18 mouse cellular contexts compared by ENCODE assay signal in the genomic region with DNA sequence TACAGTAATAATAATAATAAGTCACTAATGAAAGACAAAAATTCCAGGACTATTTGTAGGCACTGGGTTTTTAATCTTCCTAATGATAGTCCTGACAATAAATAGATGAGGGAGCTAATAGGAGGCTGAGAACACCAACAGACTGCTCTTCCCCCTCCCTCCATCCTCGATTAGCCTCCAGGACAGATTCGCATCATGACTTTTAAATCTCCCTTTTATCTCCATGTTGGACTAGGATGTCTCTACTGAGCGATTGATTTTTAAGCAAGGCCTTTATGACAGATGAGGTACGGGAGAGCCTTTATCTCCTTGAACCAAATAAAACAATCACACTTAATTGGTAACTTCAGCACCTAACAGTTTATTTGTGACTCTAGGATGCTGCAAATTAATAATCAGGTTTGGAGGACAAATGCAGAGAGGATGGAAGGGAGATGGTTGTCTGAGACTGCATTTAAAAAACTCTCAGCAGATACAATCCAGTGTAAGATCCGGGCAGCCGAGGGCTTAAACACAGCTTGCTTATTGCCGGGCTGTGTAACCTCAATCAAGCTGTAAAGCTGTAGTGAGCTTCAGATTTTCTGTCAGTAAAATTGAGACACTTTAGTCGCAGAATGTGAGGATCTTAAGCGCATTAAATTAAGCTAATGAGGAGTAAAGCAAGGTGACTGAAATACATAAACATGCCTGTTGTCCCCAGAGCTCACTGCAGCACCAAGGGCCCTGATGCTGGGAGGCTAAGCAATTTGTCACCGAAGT.
A peak's percentile ranks its signal among the peaks of the same experiment; 100 is the strongest.
DNase-seq lines count a peak whose midpoint lies in the region; ATAC-seq lines count a peak whose summit lies in the region.
"Had no signal": no experiment of that assay in that cellular context is flagged by ENCODE, and none has a peak within 500 bp of the region (broad histone marks: within the 10 kb centered on the region; RNA-seq: fewer than 3 reads in every experiment).

No protein-coding gene starts in this region.

- H3K4me2 ChIP-seq in forebrain, embryonic 13.5 days: no peak overlapping the region
- H3K4me2 ChIP-seq in forebrain, embryonic 11.5 days (ENCODE audit: low read depth, low read length, severe bottlenecking): no peak overlapping the region
- H3K4me2 ChIP-seq in forebrain, embryonic 16.5 days (ENCODE audit: low read length): no peak overlapping the region
- H3K4me2 ChIP-seq in neural tube, embryonic 12.5 days (replicated peaks): 0 out of 2 replicates have a peak overlapping the region, but pooled peaks have one; percentile 7
- H3K4me2 ChIP-seq: embryonic facial prominence, embryonic 12.5 days had no signal

- no peak for DNase-seq in forebrain, embryonic 11.5 days (ENCODE audit: low spot score)
- DNase-seq in midbrain, embryonic 10.5 days (ENCODE audit: low spot score): no peak
- no peak for DNase-seq in adrenal gland, postnatal 10 days
- no peak for DNase-seq in embryo, embryonic 10 days (ENCODE audit: low spot score)
- no peak for DNase-seq in layer of hippocampus, adult 8-10 months (ENCODE audit: low spot score in 2 of 2)
- DNase-seq: cerebellum, adult 11-12 months; gastrocnemius, adult 2 months; heart, adult 18-20 months; kidney, adult 9 months; liver; liver, postnatal 0 days; lung, postnatal 14 days; retina, postnatal 1 day; thymus, postnatal 25 days had no signal

- WGBS in forebrain, embryonic 13.5 days: 44% methylated on average over 10 of the region's 10 CpGs
- 76% methylated on average over 10 of the region's 10 CpGs for WGBS in forebrain, embryonic 11.5 days
- 36% methylated on average over 10 of the region's 10 CpGs for WGBS in forebrain, embryonic 16.5 days
- 77% methylated on average over 10 of the region's 10 CpGs for WGBS in midbrain, embryonic 10.5 days
- 41% methylated on average over 10 of the region's 10 CpGs for whole genome bisulfite sequencing in neural tube, embryonic 12.5 days

- no peaks in the 10 kb centered on the region for H3K36me3 ChIP-seq in forebrain, embryonic 13.5 days (ENCODE audit: poor library complexity, severe bottlenecking)
- H3K36me3 ChIP-seq in forebrain, embryonic 11.5 days (ENCODE audit: control insufficient read depth, insufficient read depth, low read length): no peaks in the 10 kb centered on the region
- H3K36me3 ChIP-seq in forebrain, embryonic 16.5 days (ENCODE audit: control insufficient read depth, insufficient read depth): no peaks in the 10 kb centered on the region
- no peaks in the 10 kb centered on the region for H3K36me3 ChIP-seq in midbrain, embryonic 10.5 days
- no peaks in the 10 kb centered on the region for H3K36me3 ChIP-seq in neural tube, embryonic 12.5 days
- H3K36me3 ChIP-seq: embryonic facial prominence, embryonic 12.5 days had no signal

- peaks cover 19% of the 10 kb centered on the region for H3K4me1 ChIP-seq in forebrain, embryonic 13.5 days
- no peaks in the 10 kb centered on the region for H3K4me1 ChIP-seq in forebrain, embryonic 11.5 days (replicated peaks; ENCODE audit: control insufficient read depth, insufficient read depth, low read length)
- H3K4me1 ChIP-seq in forebrain, embryonic 16.5 days (replicated peaks; ENCODE audit: control insufficient read depth, insufficient read depth, low read length): peaks cover 11% of the 10 kb centered on the region
- peaks cover 12% of the 10 kb centered on the region for H3K4me1 ChIP-seq in midbrain, embryonic 10.5 days
- no peaks in the 10 kb centered on the region for H3K4me1 ChIP-seq in neural tube, embryonic 12.5 days

- ATAC-seq in forebrain, embryonic 13.5 days: no peak
- no peak for ATAC-seq in forebrain, embryonic 11.5 days (replicated peaks; ENCODE audit: low FRiP score)
- peak; percentile 38; the same call in 1 of the 2 replicates for ATAC-seq in forebrain, embryonic 16.5 days
- peak; percentile 25; the same call in 1 of the 2 replicates for ATAC-seq in neural tube, embryonic 12.5 days (ENCODE audit: low FRiP score, low read depth)
- ATAC-seq: liver, postnatal 0 days had no signal

- no peak overlapping the region for H3K4me3 ChIP-seq in forebrain, embryonic 13.5 days
- no peak overlapping the region for H3K4me3 ChIP-seq in forebrain, embryonic 11.5 days (ENCODE audit: low read depth, low read length)
- H3K4me3 ChIP-seq in forebrain, embryonic 16.5 days (replicated peaks; ENCODE audit: low read length): no peak overlapping the region
- H3K4me3 ChIP-seq in midbrain, embryonic 10.5 days: no peak overlapping the region
- no peak overlapping the region for H3K4me3 ChIP-seq in neural tube, embryonic 12.5 days
- H3K4me3 ChIP-seq: embryonic facial prominence, embryonic 12.5 days; gastrocnemius, adult 2 months had no signal

- no peak overlapping the region for H3K9ac ChIP-seq in forebrain, embryonic 13.5 days
- H3K9ac ChIP-seq in forebrain, embryonic 11.5 days (ENCODE audit: low read length): no peak overlapping the region
- H3K9ac ChIP-seq in forebrain, embryonic 16.5 days (replicated peaks; ENCODE audit: low read depth, low read length): no peak overlapping the region
- H3K9ac ChIP-seq in neural tube, embryonic 12.5 days: no peak overlapping the region
- H3K9ac ChIP-seq: embryonic facial prominence, embryonic 12.5 days; liver, postnatal 0 days had no signal

- peaks cover 3% of the 10 kb centered on the region; the same call in 1 of the 2 replicates for H3K9me3 ChIP-seq in forebrain, embryonic 13.5 days (replicated peaks)
- H3K9me3 ChIP-seq in forebrain, embryonic 11.5 days (ENCODE audit: control insufficient read depth, low read length): no peaks in the 10 kb centered on the region
- H3K9me3 ChIP-seq in forebrain, embryonic 16.5 days (ENCODE audit: control insufficient read depth, low read length): no peaks in the 10 kb centered on the region
- H3K9me3 ChIP-seq in midbrain, embryonic 10.5 days (replicated peaks): no peaks in the 10 kb centered on the region
- no peaks in the 10 kb centered on the region for H3K9me3 ChIP-seq in neural tube, embryonic 12.5 days
- H3K9me3 ChIP-seq: embryonic facial prominence, embryonic 12.5 days had no signal

- no peaks in the 10 kb centered on the region for H3K27me3 ChIP-seq in forebrain, embryonic 13.5 days
- no peaks in the 10 kb centered on the region for H3K27me3 ChIP-seq in forebrain, embryonic 11.5 days (ENCODE audit: control insufficient read depth, insufficient read depth, low read length)
- no peaks in the 10 kb centered on the region for H3K27me3 ChIP-seq in forebrain, embryonic 16.5 days (replicated peaks; ENCODE audit: control insufficient read depth, insufficient read depth, low read length)
- H3K27me3 ChIP-seq in midbrain, embryonic 10.5 days (ENCODE audit: low read depth, poor library complexity, severe bottlenecking): no peaks in the 10 kb centered on the region
- no peaks in the 10 kb centered on the region for H3K27me3 ChIP-seq in neural tube, embryonic 12.5 days (replicated peaks)
- H3K27me3 ChIP-seq: embryonic facial prominence, embryonic 12.5 days had no signal

- H3K27ac ChIP-seq in forebrain, embryonic 13.5 days: 0 out of 2 replicates have a peak overlapping the region, but pooled peaks have one; percentile 20
- no peak overlapping the region for H3K27ac ChIP-seq in forebrain, embryonic 11.5 days (ENCODE audit: low read depth, low read length)
- H3K27ac ChIP-seq in forebrain, embryonic 16.5 days (ENCODE audit: low read length): peak overlapping the region; percentile 10; the same call in 1 of the 2 replicates
- H3K27ac ChIP-seq in midbrain, embryonic 10.5 days (replicated peaks): peak overlapping the region; percentile 57
- H3K27ac ChIP-seq in neural tube, embryonic 12.5 days: peak overlapping the region; percentile 10; the same call in 1 of the 2 replicates
- H3K27ac ChIP-seq: embryonic facial prominence, embryonic 12.5 days; gastrocnemius, adult 2 months had no signal

Comparison
In these comparisons a context has a peak if more than half of its experiments do, and no peak if none do; other contexts are left out.
1. ATAC-seq: peak in forebrain, embryonic 16.5 days (single experiment) and neural tube, embryonic 12.5 days (single experiment); none in forebrain, embryonic 13.5 days (single experiment) and forebrain, embryonic 11.5 days (single experiment).